Mouse (Mus musculus) lung, adult 2 months (tissue): ENCODE results near the gene Ctnnal1.

Experiments used
- CTCF ChIP-seq: fragments of 200-500 bp; IDR thresholded peaks from 2 replicates; pipeline ENCODE4 v1.5.1; 2011; ENCODE audit warnings: mild to moderate bottlenecking, low read length, control low read depth; ENCODE audit not compliant: insufficient read depth
- POLR2A ChIP-seq: fragments of 200-500 bp; IDR thresholded peaks from 2 replicates; pipeline ENCODE4 v1.6.1; 2011; ENCODE audit warnings: low read depth, mild to moderate bottlenecking, control low read depth, low read length, borderline replicate concordance; ENCODE audit errors: extremely low read depth

DNA sequence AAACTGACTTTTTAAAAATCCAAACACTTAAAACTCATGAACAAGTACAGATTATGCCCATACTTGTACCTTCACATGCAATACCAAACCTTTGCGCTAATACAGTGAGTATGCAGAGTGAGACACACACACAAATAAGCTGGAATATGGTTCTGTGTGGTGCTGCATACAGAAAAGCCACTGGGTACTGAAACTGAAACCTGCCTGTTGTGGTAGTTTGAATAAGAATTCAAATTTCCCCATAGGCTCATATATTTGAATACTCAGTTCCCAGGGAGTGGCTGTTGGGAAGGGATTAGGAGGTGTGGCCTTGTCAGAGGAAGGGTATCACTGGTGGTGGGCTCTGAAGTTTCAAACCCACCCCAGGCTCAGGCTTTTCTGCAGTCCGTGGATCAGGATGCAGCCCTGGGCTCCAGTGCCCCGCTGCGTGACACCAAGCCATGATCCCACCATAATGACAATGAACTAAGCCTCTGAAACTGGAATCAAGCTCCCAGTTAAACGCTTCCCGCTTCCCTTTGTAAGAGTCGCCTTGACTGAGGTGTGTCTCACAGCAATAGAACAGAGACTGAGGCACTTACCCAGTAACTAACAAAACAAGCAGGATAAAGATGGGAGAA is 47.5 kb upstream of the Ctnnal1 start:
- no peak for TF ChIP-seq POLR2A
- TF ChIP-seq CTCF: no peak
